Mouse (Mus musculus) hindlimb bud, embryonic 11.5 days (tissue): ENCODE results near the gene N4bp2l1.
"Not testable (repeated sequence)": the region's sequence is repeated elsewhere in the genome, so short reads cannot be mapped to it uniquely, and the experiment has no call there.

ENCODE experiments used
- DNase-seq: peaks from one replicate; pipeline ENCODE4 v3.0.0-alpha.2; 2012; ENCODE audit warnings: low read depth, low spot score; ENCODE audit errors: extremely low spot score

The N4bp2l1 gene

DNA sequence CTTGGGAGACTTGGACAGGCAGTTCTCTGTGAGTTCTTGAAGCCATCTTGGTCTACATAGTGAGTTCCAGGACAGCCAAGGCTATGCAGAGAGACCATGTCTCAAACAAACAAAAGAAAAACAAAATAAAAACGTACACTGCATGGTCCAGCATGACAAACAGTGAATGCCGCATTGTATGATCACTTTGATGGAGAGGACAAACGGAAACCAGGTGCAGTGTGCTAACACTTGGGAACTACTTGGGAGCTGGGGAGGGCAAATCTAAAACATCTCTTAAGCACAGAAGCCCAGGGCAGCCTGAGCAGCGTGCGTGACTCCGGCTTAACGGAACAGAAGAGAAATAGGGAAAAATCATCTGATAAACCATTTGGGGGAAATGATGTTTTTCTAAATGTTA, at the start of gene N4bp2l1:
N4bp2l1 (minus strand) TSS at position 101 of the 400 bp plus-strand sequence.
- DNase-seq, result no peak

GRCm38 (mm10) chr5:150644926-150645325, 47.9 kb upstream of the N4bp2l1 start:
- no peak for DNase-seq

GRCm38 (mm10) chr5:150643390-150643789, 46.4 kb upstream of the N4bp2l1 start:
- not testable (repeated sequence) for DNase-seq

DNA sequence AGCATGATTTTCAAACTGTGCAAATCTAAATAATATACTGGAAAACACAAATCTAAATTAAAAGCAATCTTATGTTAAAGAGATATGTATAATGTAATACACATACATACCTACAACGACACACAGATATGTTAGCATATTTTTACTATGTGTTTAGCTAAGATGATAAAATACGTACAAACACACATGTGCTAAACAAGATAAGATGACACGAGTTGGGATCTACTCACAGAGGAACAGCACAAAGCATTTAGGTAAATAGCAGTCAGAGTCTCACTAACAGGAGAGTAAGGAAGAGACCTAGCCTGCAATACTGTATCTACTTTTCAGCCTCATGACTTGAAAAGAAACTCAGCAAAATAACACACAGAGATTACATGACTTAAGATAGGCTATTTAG, 44.5 kb upstream of the N4bp2l1 start:
- DNase-seq, result no peak

- no peak for DNase-seq
These were observed 32.7 kb upstream of the N4bp2l1 start for GRCm38 (mm10) chr5:150629692-150630091.

DNA sequence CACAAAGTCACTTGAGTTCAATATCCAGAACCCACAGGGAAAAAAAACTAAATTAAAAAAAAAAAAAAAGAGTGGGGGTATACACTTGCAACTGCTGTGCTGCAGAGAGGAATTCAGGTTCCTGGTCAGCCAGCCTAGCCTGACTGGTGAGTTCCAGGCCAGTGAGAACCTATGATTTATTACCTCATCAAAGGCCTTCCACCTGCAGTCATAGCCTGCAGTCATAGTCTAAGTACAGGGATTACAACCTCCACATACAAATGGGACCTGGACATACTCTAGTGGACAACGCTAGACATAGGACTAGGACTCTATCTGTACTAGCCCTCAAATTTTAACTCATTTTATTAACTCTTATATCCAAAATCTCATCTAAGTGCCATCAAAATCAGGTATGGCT, 32.3 kb upstream of the N4bp2l1 start:
- no peak for DNase-seq

DNA sequence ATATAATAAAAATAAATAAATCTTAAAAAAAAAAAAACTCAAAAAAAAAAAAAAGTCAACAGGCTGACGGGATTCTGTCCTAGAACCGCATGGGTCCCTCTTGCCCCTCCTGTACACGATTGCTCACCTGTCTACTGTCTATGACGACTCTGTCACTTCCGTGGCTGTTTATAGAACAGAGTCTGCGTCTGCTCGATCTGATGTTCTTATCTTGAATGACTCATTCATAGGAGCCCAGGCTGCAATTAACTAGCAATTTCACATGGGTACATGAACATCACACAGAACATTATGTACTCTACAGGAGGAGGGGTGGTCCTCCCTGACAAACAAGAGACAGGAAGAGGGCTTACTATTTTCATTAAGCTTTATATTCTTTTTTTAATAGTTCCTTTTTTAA, 28.5 kb upstream of the N4bp2l1 start:
- no peak for DNase-seq

DNA sequence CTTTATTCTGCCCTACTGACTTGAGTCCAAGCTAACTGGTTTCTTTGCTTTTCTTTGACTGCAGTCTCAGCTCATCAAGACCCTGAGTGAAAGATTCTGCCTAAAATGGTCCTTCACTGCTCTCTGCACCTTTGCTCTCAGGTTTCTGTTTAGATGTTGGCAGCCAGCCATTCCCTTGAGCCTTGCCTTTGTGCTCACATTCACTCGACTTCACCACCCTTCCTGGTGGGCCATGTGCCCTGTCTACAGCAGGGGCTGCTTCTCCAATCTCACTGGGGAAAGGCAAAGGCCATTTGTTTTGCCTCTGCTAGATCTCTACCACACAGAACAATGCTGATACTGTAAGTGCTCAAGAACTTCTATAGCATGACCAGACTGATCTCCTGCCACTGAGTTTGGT, 25.8 kb upstream of the N4bp2l1 start:
- no peak for DNase-seq

GRCm38 (mm10) chr5:150621592-150621991, 24.6 kb upstream of the N4bp2l1 start:
- DNase-seq, result no peak

GRCm38 (mm10) chr5:150620588-150621135, 23.7 kb upstream of the N4bp2l1 start:
- no peak for DNase-seq

- no peak for DNase-seq
These were observed 21.8 kb upstream of the N4bp2l1 start for GRCm38 (mm10) chr5:150618599-150619355.

- no peak for DNase-seq
These were observed 19.7 kb upstream of the N4bp2l1 start for GRCm38 (mm10) chr5:150616731-150617130.

GRCm38 (mm10) chr5:150616216-150616615, 19.2 kb upstream of the N4bp2l1 start:
- DNase-seq, result no peak

DNA sequence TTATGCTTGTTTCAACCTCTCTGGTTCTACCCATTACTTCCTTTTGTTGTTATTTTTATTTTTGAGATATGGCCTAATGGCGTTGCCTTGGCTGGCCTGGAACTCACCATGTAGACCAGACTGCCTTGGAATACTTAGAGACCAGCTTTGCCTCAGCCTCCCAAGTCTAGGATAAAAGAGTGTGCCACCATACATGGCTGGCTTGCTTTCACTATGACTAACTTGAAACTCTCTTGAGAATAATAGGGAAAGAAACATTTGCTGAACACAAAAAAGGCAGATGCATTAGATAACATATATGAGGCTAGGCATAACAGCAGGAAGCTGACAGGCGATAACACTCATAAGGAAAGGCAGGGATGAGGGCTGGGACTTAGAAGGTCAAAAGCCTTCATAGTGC, 17.1 kb upstream of the N4bp2l1 start:
- DNase-seq, result no peak

GRCm38 (mm10) chr5:150611697-150612096, 14.7 kb upstream of the N4bp2l1 start:
- DNase-seq, result no peak

DNA sequence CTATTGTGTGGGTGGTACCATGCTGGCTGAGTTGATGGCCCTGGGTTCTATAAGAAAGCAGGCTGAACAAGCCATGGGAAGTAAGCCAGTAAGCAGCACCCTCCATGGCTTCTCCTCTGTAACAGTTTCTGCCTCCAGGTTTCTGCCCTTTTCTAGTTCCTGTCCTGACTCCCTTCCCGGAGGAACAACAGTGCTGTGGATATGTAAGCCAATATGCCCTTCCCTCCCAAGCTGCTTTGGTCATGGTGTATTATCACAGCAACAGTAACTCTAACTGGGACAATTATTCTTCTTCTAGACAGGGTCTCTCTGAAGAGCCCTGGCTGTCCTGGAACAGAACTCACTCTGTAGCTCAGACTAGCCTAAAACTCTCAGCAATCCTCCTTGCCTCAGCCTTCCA, 14.1 kb upstream of the N4bp2l1 start:
- DNase-seq, result no peak

GRCm38 (mm10) chr5:150607631-150608030, 10.6 kb upstream of the N4bp2l1 start:
- DNase-seq, result no peak

GRCm38 (mm10) chr5:150606131-150606530, 9.1 kb upstream of the N4bp2l1 start:
- DNase-seq, result no peak

GRCm38 (mm10) chr5:150601441-150602230, 4.6 kb upstream of the N4bp2l1 start:
- no peak for DNase-seq

DNA sequence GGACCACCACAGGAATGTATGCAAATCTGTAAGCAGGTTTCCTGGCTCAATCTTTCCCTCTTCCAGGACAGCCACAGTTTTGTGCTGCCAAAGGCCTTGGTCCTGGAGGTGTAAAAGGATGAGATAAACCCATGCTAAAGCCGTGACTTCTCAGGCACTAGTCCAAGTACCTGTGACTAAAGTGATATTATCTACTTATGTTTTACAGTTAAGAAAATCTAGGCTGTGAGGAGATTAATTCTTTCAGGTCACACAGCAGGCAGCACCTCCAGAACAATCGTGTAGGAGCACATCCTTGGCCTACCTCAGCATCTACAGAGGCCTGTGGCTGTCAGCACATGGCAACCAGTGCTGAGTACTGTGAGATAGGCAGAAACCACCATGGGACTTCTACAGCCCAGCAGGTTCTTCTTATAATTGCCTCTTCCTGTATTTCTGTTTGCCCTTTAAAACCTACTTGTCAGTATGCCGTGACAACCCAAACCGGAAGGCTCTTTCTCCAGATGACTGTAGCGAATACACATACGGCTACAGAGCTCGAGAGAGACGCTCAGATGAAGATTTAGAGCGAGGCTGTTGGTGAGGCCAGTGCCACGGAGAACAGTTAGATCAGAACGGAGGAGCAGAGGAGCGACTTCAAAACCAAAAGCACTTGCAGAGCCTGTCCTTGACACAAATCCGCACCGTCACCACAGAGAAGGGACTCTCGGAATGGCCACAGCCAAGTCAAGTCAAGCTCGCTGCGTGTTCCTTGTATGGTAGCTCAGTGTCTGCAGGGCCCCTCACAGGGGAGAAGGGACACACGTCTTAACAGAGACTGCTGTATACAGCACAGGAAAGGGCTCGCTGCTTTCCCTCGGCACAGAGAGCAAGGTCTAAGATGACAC, 3.8 kb upstream of the N4bp2l1 start:
- no peak for DNase-seq
